Mouse (Mus musculus) hindbrain, embryonic 16.5 days (tissue): ENCODE measurements around the gene Ms4a4c. TPM values are rescaled to one million over a fixed set of nuclear protein-coding genes. Genes with fewer than 3 reads are reported as not detected.

Experiments
- ATAC-seq: fragments of 200-750 bp; cut with Nextera tagmentation; 2 replicates; pipeline ENCODE4 v1.8.0; 2017; ENCODE audit warnings: moderate TSS enrichment, moderate library complexity
- H3K27ac ChIP-seq: fragments of 300-500 bp; sonication (generic); 2 replicates; pipeline ENCODE4 v1.5.1; 2014; ENCODE audit warnings: low read depth, mild to moderate bottlenecking, control low read depth, low read length, moderate library complexity
- H3K27me3 ChIP-seq: fragments of 300-500 bp; sonication (generic); replicated peaks from 2 replicates; pipeline ENCODE4 v1.6.1; 2014; ENCODE audit warnings: low read length; ENCODE audit not compliant: control insufficient read depth, insufficient read depth
- H3K36me3 ChIP-seq: fragments of 300-500 bp; sonication (generic); 2 replicates; pipeline ENCODE4 v1.6.1; 2014; ENCODE audit warnings: mild to moderate bottlenecking, low read length, moderate library complexity, mixed read lengths; ENCODE audit not compliant: control insufficient read depth, insufficient read depth
- H3K4me1 ChIP-seq: fragments of 300-500 bp; sonication (generic); 2 replicates; pipeline ENCODE4 v1.6.1; 2014; ENCODE audit warnings: low read depth, low read length; ENCODE audit not compliant: control insufficient read depth, insufficient read depth
- H3K4me2 ChIP-seq: fragments of 300-500 bp; sonication (generic); 2 replicates; pipeline ENCODE4 v1.6.1; 2014; ENCODE audit warnings: mild to moderate bottlenecking, low read length, control low read depth, moderate library complexity
- H3K4me3 ChIP-seq: fragments of 300-500 bp; sonication (generic); 2 replicates; pipeline ENCODE4 v1.5.1; 2014; ENCODE audit warnings: mild to moderate bottlenecking, low read length, control low read depth, moderate library complexity
- H3K9ac ChIP-seq: fragments of 300-500 bp; sonication (generic); 2 replicates; pipeline ENCODE4 v1.6.1; 2014; ENCODE audit warnings: low read depth, mild to moderate bottlenecking, control low read depth, low read length, moderate library complexity
- H3K9me3 ChIP-seq: fragments of 300-500 bp; sonication (generic); 2 replicates; pipeline ENCODE4 v1.6.1; 2014; ENCODE audit warnings: mild to moderate bottlenecking, low read length, moderate library complexity; ENCODE audit not compliant: control insufficient read depth
- WGBS: fragments of 180-500 bp; shearing (Covaris S2); extraction: QIAGEN DNeasy Blood & Tissue Kit; methylation state at CpG from one replicate; pipeline ENCODE4 v1.1.7; 2014; 5-methylcytosine and 5-hydroxymethylcytosine counted together
- polyA plus RNA-seq: library from polyadenylated mRNA; unstranded; fragments of >200 nt; fragmentation: Nextera tagmentation; extraction: Ambion mirVana; gene quantifications from 2 replicates; pipeline ENCODE4 v1.2.1, GENCODE M21; 2015

Ms4a4c gene
- 0.53 TPM in 1 of 2 replicates, not detected in the other for polyA plus RNA-seq

- H3K27me3 ChIP-seq, result no peaks in the 10 kb centered on the region
- WGBS, result 85% methylated on average over 3 of the region's 3 CpGs
- H3K4me2 ChIP-seq, result no peak within 1 kb of the TSS
- H3K9me3 ChIP-seq, result no peaks in the 10 kb centered on the region
- H3K36me3 ChIP-seq, result no peaks in the 10 kb centered on the region
- H3K27ac ChIP-seq, result no peak within 1 kb of the TSS
- H3K9ac ChIP-seq, result no peak within 1 kb of the TSS
- ATAC-seq, result no peak
- no peak within 1 kb of the TSS for H3K4me3 ChIP-seq
- no peaks in the 10 kb centered on the region for H3K4me1 ChIP-seq
These were observed at the start of gene Ms4a4c for GRCm38 (mm10) chr19:11404527-11404926. TSS of gene Ms4a4c (plus strand) at chr19:11404770.

GRCm38 (mm10) chr19:11355730-11356129 lies 48.8 kb upstream of the Ms4a4c start:
- 87% methylated on average over 7 of the region's 7 CpGs for WGBS
- H3K36me3 ChIP-seq, result no peaks in the 10 kb centered on the region
- H3K4me3 ChIP-seq, result no peak overlapping the region
- no peaks in the 10 kb centered on the region for H3K27me3 ChIP-seq
- H3K4me1 ChIP-seq, result no peaks in the 10 kb centered on the region
- no peak overlapping the region for H3K9ac ChIP-seq
- H3K9me3 ChIP-seq, result no peaks in the 10 kb centered on the region
- no peak overlapping the region for H3K4me2 ChIP-seq
- H3K27ac ChIP-seq, result no peak overlapping the region
- ATAC-seq, result no peak

- Histone ChIP-seq H3K27me3 (no peaks in the 10 kb centered on the region), H3K4me3 (no peak overlapping the region), H3K27ac (no peak overlapping the region), H3K4me1 (no peaks in the 10 kb centered on the region), H3K9me3 (no peaks in the 10 kb centered on the region), H3K4me2 (no peak overlapping the region), H3K36me3 (no peaks in the 10 kb centered on the region), H3K9ac (no peak overlapping the region)
- 64% methylated on average over 3 of the region's 3 CpGs for WGBS
- no peak for ATAC-seq
These were observed 44.5 kb upstream of the Ms4a4c start for GRCm38 (mm10) chr19:11360106-11360505.

GRCm38 (mm10) chr19:11362002-11362401 lies 42.6 kb upstream of the Ms4a4c start:
- Histone ChIP-seq H3K36me3 (no peaks in the 10 kb centered on the region), H3K9me3 (no peaks in the 10 kb centered on the region), H3K4me1 (no peaks in the 10 kb centered on the region), H3K9ac (no peak overlapping the region), H3K4me2 (no peak overlapping the region), H3K4me3 (no peak overlapping the region), H3K27ac (no peak overlapping the region), H3K27me3 (no peaks in the 10 kb centered on the region)
- no peak for ATAC-seq

GRCm38 (mm10) chr19:11368310-11368709 lies 36.3 kb upstream of the Ms4a4c start:
- H3K4me3 ChIP-seq, result no peak overlapping the region
- H3K36me3 ChIP-seq, result no peaks in the 10 kb centered on the region
- H3K27ac ChIP-seq, result no peak overlapping the region
- no peaks in the 10 kb centered on the region for H3K27me3 ChIP-seq
- H3K9ac ChIP-seq, result no peak overlapping the region
- H3K4me1 ChIP-seq, result no peaks in the 10 kb centered on the region
- 77% methylated on average over 3 of the region's 3 CpGs for WGBS
- no peaks in the 10 kb centered on the region for H3K9me3 ChIP-seq
- no peak overlapping the region for H3K4me2 ChIP-seq
- no peak for ATAC-seq

- Histone ChIP-seq H3K27me3 (no peaks in the 10 kb centered on the region), H3K4me2 (no peak overlapping the region), H3K4me1 (no peaks in the 10 kb centered on the region), H3K9ac (no peak overlapping the region), H3K4me3 (no peak overlapping the region), H3K9me3 (no peaks in the 10 kb centered on the region), H3K36me3 (no peaks in the 10 kb centered on the region), H3K27ac (no peak overlapping the region)
- no peak for ATAC-seq
These were observed 33.4 kb upstream of the Ms4a4c start for GRCm38 (mm10) chr19:11371181-11371580.

- WGBS, result 75% methylated on average over 2 of the region's 2 CpGs
- no peak within 1 kb of the TSS for H3K27ac ChIP-seq
- no peaks in the 10 kb centered on the region for H3K4me1 ChIP-seq
- no peaks in the 10 kb centered on the region for H3K36me3 ChIP-seq
- H3K4me3 ChIP-seq, result no peak within 1 kb of the TSS
- ATAC-seq, result no peak
- H3K27me3 ChIP-seq, result no peaks in the 10 kb centered on the region
- no peak within 1 kb of the TSS for H3K4me2 ChIP-seq
- H3K9me3 ChIP-seq, result no peaks in the 10 kb centered on the region
- H3K9ac ChIP-seq, result no peak within 1 kb of the TSS
These were observed 29.3 kb upstream of the Ms4a4c start, which contains the start of gene Ms4a4a for GRCm38 (mm10) chr19:11375273-11375672. TSS of gene Ms4a4a (plus strand) at chr19:11375523.

- Histone ChIP-seq H3K36me3 (no peaks in the 10 kb centered on the region), H3K9ac (no peak overlapping the region), H3K4me2 (no peak overlapping the region), H3K4me1 (no peaks in the 10 kb centered on the region), H3K4me3 (no peak overlapping the region), H3K9me3 (no peaks in the 10 kb centered on the region), H3K27me3 (no peaks in the 10 kb centered on the region), H3K27ac (no peak overlapping the region)
- ATAC-seq, result no peak
- 78% methylated on average over 2 of the region's 2 CpGs for WGBS
These were observed 28.2 kb upstream of the Ms4a4c start for GRCm38 (mm10) chr19:11376399-11376798.

GRCm38 (mm10) chr19:11387109-11387508 lies 17.5 kb upstream of the Ms4a4c start:
- Histone ChIP-seq H3K4me3 (no peak overlapping the region), H3K27me3 (no peaks in the 10 kb centered on the region), H3K4me2 (no peak overlapping the region), H3K9ac (no peak overlapping the region), H3K27ac (no peak overlapping the region), H3K36me3 (no peaks in the 10 kb centered on the region), H3K9me3 (no peaks in the 10 kb centered on the region), H3K4me1 (no peaks in the 10 kb centered on the region)
- WGBS, result 83% methylated on average over 2 of the region's 2 CpGs
- ATAC-seq, result no peak

GRCm38 (mm10) chr19:11387685-11388084 lies 16.9 kb upstream of the Ms4a4c start:
- Histone ChIP-seq H3K9me3 (no peaks in the 10 kb centered on the region), H3K27me3 (no peaks in the 10 kb centered on the region), H3K9ac (no peak overlapping the region), H3K4me3 (no peak overlapping the region), H3K36me3 (no peaks in the 10 kb centered on the region), H3K4me2 (no peak overlapping the region), H3K4me1 (no peaks in the 10 kb centered on the region), H3K27ac (no peak overlapping the region)
- 85% methylated on average over 4 of the region's 4 CpGs for WGBS
- ATAC-seq, result no peak
